Mouse (Mus musculus) mammary gland, adult 2 months (tissue): ENCODE results near the gene Twf1. TPM values are rescaled to one million over a fixed set of nuclear protein-coding genes. Genes with fewer than 3 reads are reported as not detected.

Experiments
- polyA plus RNA-seq: library from polyadenylated mRNA; depleted of rRNA; stranded (reverse); fragments of >200 nt; gene quantifications from 2 replicates; pipeline ENCODE4 v1.2.3, GENCODE M21; 2012; ENCODE audit warnings: low replicate concordance; rRNA removed

Twf1 gene
- 22.9 and 41.6 TPM in 2 replicates for polyA plus RNA-seq

GRCm38 (mm10) chr15:94589219-94590075 lies at the start of gene Twf1:
TSS of gene Twf1 (minus strand) at chr15:94589889.

DNA sequence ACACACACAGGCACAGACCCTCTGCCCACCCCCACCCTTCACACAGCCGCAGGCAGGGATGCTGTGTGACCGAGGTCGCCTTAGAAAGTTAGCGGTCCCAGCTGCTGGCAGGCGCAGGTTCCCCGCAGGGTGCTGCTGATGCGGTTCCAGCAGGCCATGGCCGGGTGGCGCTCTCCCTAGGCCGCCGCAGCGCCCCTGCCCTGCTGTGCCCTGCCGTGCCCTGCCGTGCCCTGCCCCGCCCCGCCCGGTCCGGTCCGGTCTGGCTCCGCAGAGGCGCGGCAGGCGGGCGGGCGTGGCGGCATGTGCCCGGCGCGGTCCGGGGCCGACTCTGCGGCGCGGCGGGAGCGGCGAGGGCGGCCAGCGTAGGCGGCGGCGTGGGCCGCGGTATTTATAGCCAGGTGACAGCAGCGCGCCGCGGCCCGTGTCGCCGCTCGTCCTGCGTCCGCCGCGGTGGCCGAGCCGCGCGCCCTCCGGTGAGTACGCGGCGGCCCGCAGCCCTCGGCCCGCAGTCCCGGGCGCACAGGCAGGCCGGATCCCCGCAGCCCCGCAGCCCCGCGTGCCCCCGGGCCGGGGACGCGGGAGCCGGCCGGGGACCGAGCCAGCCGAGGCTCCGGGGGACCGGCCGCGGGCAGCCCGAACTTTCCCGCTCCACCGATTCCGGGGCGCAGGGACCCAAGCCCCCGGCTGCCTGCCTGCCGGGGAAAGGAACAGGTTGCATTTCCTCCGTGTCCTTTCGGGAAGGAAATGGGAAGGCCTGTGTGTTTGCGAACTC lies 39.3 kb upstream of the Twf1 start, which contains the start of gene Tmem117:
TSS of gene Tmem117 (plus strand) at position 403 of the 772 bp plus-strand sequence.

DNA sequence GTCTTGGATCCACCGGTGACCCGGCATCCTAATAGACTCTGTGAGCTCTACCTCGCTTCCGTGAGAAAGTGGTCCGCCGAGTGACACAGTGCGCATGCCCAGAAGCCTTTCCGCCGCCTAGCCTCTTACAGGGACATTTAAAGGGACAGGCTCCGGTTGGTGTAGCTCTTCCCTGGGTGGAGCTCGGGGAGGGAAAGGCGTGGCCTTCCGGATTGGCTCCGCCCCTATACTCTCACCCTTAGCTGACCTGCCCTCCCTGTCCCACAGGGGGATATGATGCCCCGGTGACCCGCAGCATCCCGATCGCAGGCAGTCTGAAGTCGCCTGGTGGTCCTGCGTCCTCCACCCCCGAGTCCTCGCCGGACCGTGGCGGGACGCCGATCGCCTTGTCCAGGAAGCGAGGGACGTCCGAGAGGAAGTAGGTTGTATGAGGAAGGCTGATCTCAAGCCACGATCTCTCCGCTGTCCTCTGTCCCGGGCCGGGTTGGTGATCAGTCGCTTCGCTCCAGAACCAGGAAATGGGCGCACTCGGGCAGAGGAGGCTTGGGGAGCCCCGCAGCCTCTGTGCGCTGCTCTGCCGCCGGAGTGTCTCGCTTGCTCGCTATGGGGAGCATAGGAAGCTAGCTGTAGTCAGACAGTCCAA lies 46.2 kb downstream of the Twf1 start, which contains the start of the genes Pus7l and Irak4:
TSS of gene Pus7l (minus strand) at position 139 of the 643 bp plus-strand sequence.
TSS of gene Irak4 (plus strand) at position 235 of the 643 bp plus-strand sequence.

Other genes with a start within 250 kb of the Twf1 start
- gene Adamts20, start 124.5 kb downstream of the Twf1 start, polyA plus RNA-seq = 1.0 and 1.6 TPM in 2 replicates
- 3.3 and 4.2 TPM in 2 replicates for gene Pus7l, start 46.3 kb downstream of the Twf1 start, polyA plus RNA-seq
- gene Irak4, start 46.2 kb downstream of the Twf1 start, polyA plus RNA-seq = 9.7 and 10.9 TPM in 2 replicates
- 0.68 TPM in 1 of 2 replicates, not detected in the other for gene Tmem117, start 39.3 kb upstream of the Twf1 start, polyA plus RNA-seq